Mouse (Mus musculus) thymus, postnatal 0 days (tissue): ENCODE results near the gene Ccl26. TPM values are rescaled to one million over a fixed set of nuclear protein-coding genes. Genes with fewer than 3 reads are reported as not detected.
A peak's percentile ranks its signal among the peaks of the same experiment; 100 is the strongest.
"Not testable (repeated sequence)": the region's sequence is repeated elsewhere in the genome, so short reads cannot be mapped to it uniquely, and the experiment has no call there.

ENCODE experiments used
- DNase-seq: peaks from one replicate; pipeline ENCODE4 v3.0.0-alpha.2; 2015; ENCODE audit warnings: low spot score
- polyA plus RNA-seq: library from polyadenylated mRNA; unstranded; fragments of >200 nt; fragmentation: Nextera tagmentation; extraction: Ambion mirVana; gene quantifications from 2 replicates; pipeline ENCODE4 v1.2.1, GENCODE M21; 2015

Gene Ccl26
- not detected in 2 replicates for polyA plus RNA-seq

GRCm38 (mm10) chr5:135563469-135563868, at the start of gene Ccl26:
Ccl26 (minus strand) TSS chr5:135563569.
- no peak for DNase-seq

- no peak for DNase-seq
Observed at GRCm38 (mm10) chr5:135609794-135610193, 46.4 kb upstream of the Ccl26 start.

GRCm38 (mm10) chr5:135607581-135607980, 44.2 kb upstream of the Ccl26 start:
- no peak for DNase-seq

GRCm38 (mm10) chr5:135606717-135607116, 43.3 kb upstream of the Ccl26 start:
- DNase-seq, result not testable (repeated sequence)

- not testable (repeated sequence) for DNase-seq
Observed at GRCm38 (mm10) chr5:135604643-135605042, 41.3 kb upstream of the Ccl26 start.

GRCm38 (mm10) chr5:135589996-135590784, 26.8 kb upstream of the Ccl26 start:
- no peak for DNase-seq

- DNase-seq, result no peak
Observed at GRCm38 (mm10) chr5:135587764-135588163, 24.4 kb upstream of the Ccl26 start.

- DNase-seq, result no peak
Observed at GRCm38 (mm10) chr5:135585691-135586090, 22.3 kb upstream of the Ccl26 start.

- no peak for DNase-seq
Observed at GRCm38 (mm10) chr5:135582330-135582729, 19.0 kb upstream of the Ccl26 start.

GRCm38 (mm10) chr5:135579331-135579751, 16.0 kb upstream of the Ccl26 start:
- no peak for DNase-seq

- DNase-seq, result no peak
Observed at GRCm38 (mm10) chr5:135576055-135576454, 12.7 kb upstream of the Ccl26 start.

- no peak for DNase-seq
Observed at GRCm38 (mm10) chr5:135573006-135573405, 9.6 kb upstream of the Ccl26 start, which contains the start of gene Ccl24. Ccl24 (minus strand) TSS chr5:135573049.

GRCm38 (mm10) chr5:135568698-135569097, 5.3 kb upstream of the Ccl26 start:
- no peak for DNase-seq

GRCm38 (mm10) chr5:135567556-135568265, 4.3 kb upstream of the Ccl26 start:
- DNase-seq, result no peak

- no peak for DNase-seq
Observed at GRCm38 (mm10) chr5:135557671-135558070, 5.7 kb downstream of the Ccl26 start.

GRCm38 (mm10) chr5:135557051-135557450, 6.3 kb downstream of the Ccl26 start:
- DNase-seq, result no peak

- DNase-seq, result no peak
Observed at GRCm38 (mm10) chr5:135556259-135556658, 7.1 kb downstream of the Ccl26 start.

- DNase-seq, result no peak
Observed at GRCm38 (mm10) chr5:135551591-135551990, 11.8 kb downstream of the Ccl26 start.

- peak; percentile 29 for DNase-seq
Observed at GRCm38 (mm10) chr5:135550910-135551309, 12.5 kb downstream of the Ccl26 start.

GRCm38 (mm10) chr5:135547990-135548389, 15.4 kb downstream of the Ccl26 start:
- DNase-seq, result no peak

GRCm38 (mm10) chr5:135544865-135545797, 18.2 kb downstream of the Ccl26 start, which contains the start of gene Hip1:
Hip1 (minus strand) TSS chr5:135545120.
- peak; percentile 97 for DNase-seq
